Mouse (Mus musculus): ENCODE results near the gene Zdhhc16. TPM values are rescaled to one million over a fixed set of nuclear protein-coding genes. Genes with fewer than 3 reads are reported as not detected.

Zdhhc16 gene
- polyA plus RNA-seq (2021; fragmentation: Nextera tagmentation), result 30.0 and 30.7 TPM in 2 replicates
- long read RNA-seq, experiment 1, transcript Zdhhc16-201 (11 exons, 1,821 nt), result major isoform, 13 of 59 reads
- long read RNA-seq, experiment 1, partial matches to known transcripts, result 4 of 59 reads
- long read RNA-seq, experiment 1, other reads (novel, unspliced or antisense), result 41 of 59 reads
- long read RNA-seq, experiment 2, transcript Zdhhc16-201 (11 exons, 1,821 nt), result major isoform, 59 of 208 reads
- long read RNA-seq, experiment 2, partial matches to known transcripts, result 4 of 208 reads
- long read RNA-seq, experiment 2, other reads (novel, unspliced or antisense), result 145 of 208 reads

GRCm38 (mm10) chr19:41933179-41934086, at the start of gene Zdhhc16, which contains the start of gene Exosc1:
TSS of gene Zdhhc16 (plus strand) at chr19:41933480.
TSS of gene Exosc1 (minus strand) at chr19:41933423.

GRCm38 (mm10) chr19:41895460-41896318, 37.6 kb upstream of the Zdhhc16 start, which contains the start of gene Rrp12:
TSS of gene Rrp12 (minus strand) at chr19:41896173.

GRCm38 (mm10) chr19:41911178-41912073, 21.9 kb upstream of the Zdhhc16 start, which contains the start of gene Pgam1:
TSS of gene Pgam1 (plus strand) at chr19:41911923.

GRCm38 (mm10) chr19:41980819-41981594, 47.7 kb downstream of the Zdhhc16 start, which contains the start of gene Mms19:
TSS of gene Mms19 (minus strand) at chr19:41981157.

GRCm38 (mm10) chr19:41981595-41981927, 48.3 kb downstream of the Zdhhc16 start, which contains the start of gene Ubtd1:
TSS of gene Ubtd1 (plus strand) at chr19:41981763.

Other genes with a start within 250 kb of the Zdhhc16 start
- gene Slit1, start 189.8 kb upstream of the Zdhhc16 start, polyA plus RNA-seq (2021; fragmentation: Nextera tagmentation), result 40.5 and 40.9 TPM in 2 replicates
- gene Arhgap19, start 131.4 kb upstream of the Zdhhc16 start, polyA plus RNA-seq (2021; fragmentation: Nextera tagmentation), result 0.52 and 0.65 TPM in 2 replicates
- 51.4 and 67.2 TPM in 2 replicates for gene Frat1, start 103.5 kb upstream of the Zdhhc16 start, polyA plus RNA-seq (2021; fragmentation: Nextera tagmentation)
- gene Frat2, start 85.3 kb upstream of the Zdhhc16 start, polyA plus RNA-seq (2021; fragmentation: Nextera tagmentation), result 0.55 and 0.67 TPM in 2 replicates
- gene Rrp12, start 37.3 kb upstream of the Zdhhc16 start, polyA plus RNA-seq (2021; fragmentation: Nextera tagmentation), result 12.1 and 13.1 TPM in 2 replicates
- gene Pgam1, start 21.6 kb upstream of the Zdhhc16 start, polyA plus RNA-seq (2021; fragmentation: Nextera tagmentation), result 781 and 829 TPM in 2 replicates
- gene Exosc1, start 57 bp upstream of the Zdhhc16 start, polyA plus RNA-seq (2021; fragmentation: Nextera tagmentation), result 53.5 and 54.9 TPM in 2 replicates
- 8.5 and 8.8 TPM in 2 replicates for gene Mms19, start 47.7 kb downstream of the Zdhhc16 start, polyA plus RNA-seq (2021; fragmentation: Nextera tagmentation)
- gene Ubtd1, start 48.3 kb downstream of the Zdhhc16 start, polyA plus RNA-seq (2021; fragmentation: Nextera tagmentation), result 3.5 and 4.2 TPM in 2 replicates
- gene Ankrd2, start 102.5 kb downstream of the Zdhhc16 start, polyA plus RNA-seq (2021; fragmentation: Nextera tagmentation), result 0.50 and 0.56 TPM in 2 replicates
- 0.73 and 0.92 TPM in 2 replicates for gene Hoga1, start 112.1 kb downstream of the Zdhhc16 start, polyA plus RNA-seq (2021; fragmentation: Nextera tagmentation)
- gene 4933411K16Rik, start 118.8 kb downstream of the Zdhhc16 start, polyA plus RNA-seq (2021; fragmentation: Nextera tagmentation), result not detected in 2 replicates
- gene Morn4, start 152.9 kb downstream of the Zdhhc16 start, polyA plus RNA-seq (2021; fragmentation: Nextera tagmentation), result 53.1 and 58.1 TPM in 2 replicates
- 8.1 and 8.4 TPM in 2 replicates for gene Pi4k2a, start 157.0 kb downstream of the Zdhhc16 start, polyA plus RNA-seq (2021; fragmentation: Nextera tagmentation)
- gene Avpi1, start 195.6 kb downstream of the Zdhhc16 start, polyA plus RNA-seq (2021; fragmentation: Nextera tagmentation), result 65.3 and 67.0 TPM in 2 replicates
- 0.60 and 0.89 TPM in 2 replicates for gene Marveld1, start 213.9 kb downstream of the Zdhhc16 start, polyA plus RNA-seq (2021; fragmentation: Nextera tagmentation)
- 10.1 and 10.7 TPM in 2 replicates for gene Zfyve27, start 230.5 kb downstream of the Zdhhc16 start, polyA plus RNA-seq (2021; fragmentation: Nextera tagmentation)

Measured in layer of hippocampus, adult 6 months (tissue).